Mouse (Mus musculus) urinary bladder, postnatal 36 days (tissue): ENCODE results near the gene Igsf21.

Experiments used
- DNase-seq, 2 experiments: peaks; one replicate each; pipeline ENCODE4 v3.0.0; 2022; ENCODE audit warnings: low spot score in 2 of 2, mixed read lengths in 1 of 2

Gene Igsf21

GRCm38 (mm10) chr4:140102581-140103200 is 143.9 kb downstream of the Igsf21 start:
- DNase-seq: no peak

- no peak for DNase-seq
These were observed 145.5 kb downstream of the Igsf21 start for GRCm38 (mm10) chr4:140101106-140101505.

GRCm38 (mm10) chr4:140100141-140100540 is 146.4 kb downstream of the Igsf21 start:
- no peak for DNase-seq

- no peak for DNase-seq
These were observed 150.3 kb downstream of the Igsf21 start for GRCm38 (mm10) chr4:140096283-140096682.

GRCm38 (mm10) chr4:140094835-140095234 is 151.7 kb downstream of the Igsf21 start:
- DNase-seq: no peak

GRCm38 (mm10) chr4:140092367-140092766 is 154.2 kb downstream of the Igsf21 start:
- no peak for DNase-seq

- DNase-seq: no peak
These were observed 154.9 kb downstream of the Igsf21 start for GRCm38 (mm10) chr4:140091693-140092092.

- no peak for DNase-seq
These were observed 156.9 kb downstream of the Igsf21 start for GRCm38 (mm10) chr4:140089676-140090075.

- DNase-seq: no peak
These were observed 157.7 kb downstream of the Igsf21 start for GRCm38 (mm10) chr4:140088711-140089440.

- no peak for DNase-seq
These were observed 160.4 kb downstream of the Igsf21 start for GRCm38 (mm10) chr4:140086192-140086591.

- no peak for DNase-seq
These were observed 162.0 kb downstream of the Igsf21 start for GRCm38 (mm10) chr4:140084521-140085011.

- DNase-seq: no peak
These were observed 162.5 kb downstream of the Igsf21 start for GRCm38 (mm10) chr4:140084064-140084463.

GRCm38 (mm10) chr4:140078416-140078815 is 168.2 kb downstream of the Igsf21 start:
- DNase-seq: no peak

- DNase-seq: no peak
These were observed 169.0 kb downstream of the Igsf21 start for GRCm38 (mm10) chr4:140077615-140078014.

- DNase-seq: no peak
These were observed 169.6 kb downstream of the Igsf21 start for GRCm38 (mm10) chr4:140076852-140077563.

- no peak for DNase-seq
These were observed 170.2 kb downstream of the Igsf21 start for GRCm38 (mm10) chr4:140076428-140076827.

- DNase-seq: no peak
These were observed 175.5 kb downstream of the Igsf21 start for GRCm38 (mm10) chr4:140071047-140071446.

GRCm38 (mm10) chr4:140070331-140070652 is 176.3 kb downstream of the Igsf21 start:
- DNase-seq: no peak

GRCm38 (mm10) chr4:140069563-140070330 is 176.8 kb downstream of the Igsf21 start:
- no peak for DNase-seq

GRCm38 (mm10) chr4:140068468-140068867 is 178.1 kb downstream of the Igsf21 start:
- DNase-seq: no peak

GRCm38 (mm10) chr4:140066011-140066410 is 180.6 kb downstream of the Igsf21 start:
- no peak for DNase-seq

GRCm38 (mm10) chr4:140063153-140063671 is 183.4 kb downstream of the Igsf21 start:
- no peak for DNase-seq
